Comparison of ENCODE assay signal across 8 mouse cellular contexts in genomic region chr8:126668657-126669025, GRCm38 (mm10).
DNase-seq lines count a peak whose midpoint lies in the region; ATAC-seq lines count a peak whose summit lies in the region.

No protein-coding gene starts in this region.

- peaks cover 62% of the 10 kb centered on the region for H3K4me1 ChIP-seq in forebrain, embryonic 10.5 days
- H3K4me1 ChIP-seq in heart, embryonic 14.5 days (ENCODE audit: control insufficient read depth in 2 of 2, insufficient read depth in 2 of 2, low read length in 2 of 2) = peaks cover 40 to 52% of the 10 kb centered on the region in 2 experiments
- H3K4me1 ChIP-seq in midbrain, embryonic 15.5 days = peaks cover 58% of the 10 kb centered on the region

- DNase-seq in left cerebral cortex, postnatal 4 days = peak; percentile 63
- DNase-seq in left cerebral cortex, adult 9 months (ENCODE audit: low spot score in 2 of 2) = no peak
- DNase-seq in forebrain, embryonic 10.5 days (ENCODE audit: extremely low spot score, low spot score) = no peak
- no peak for DNase-seq in Muller cell, postnatal 12 days (ENCODE audit: inconsistent ontology term)
- DNase-seq in frontal cortex, postnatal 14 days (ENCODE audit: low spot score in 2 of 2) = no peak

- intact Hi-C loops in left cerebral cortex, postnatal 4 days (cut with DNase I) = no loop called here

- no peak overlapping the region for H3K4me2 ChIP-seq in heart, embryonic 14.5 days (ENCODE audit: low read length)
- H3K4me2 ChIP-seq in midbrain, embryonic 15.5 days = no peak overlapping the region

- peak overlapping the region; percentile 91 for H3K27ac ChIP-seq in forebrain, embryonic 10.5 days
- H3K27ac ChIP-seq in heart, embryonic 14.5 days (replicated peaks in 1 of 2; ENCODE audit: control insufficient read depth in 1 of 2, insufficient read depth in 1 of 2, low read depth in 2 of 2, low read length in 2 of 2) = peak overlapping the region; percentile 98 to 100
- H3K27ac ChIP-seq in midbrain, embryonic 15.5 days = peak overlapping the region; percentile 95

- no peaks in the 10 kb centered on the region for H3K9me3 ChIP-seq in forebrain, embryonic 10.5 days
- no peaks in the 10 kb centered on the region for H3K9me3 ChIP-seq in heart, embryonic 14.5 days (ENCODE audit: control insufficient read depth, low read length)
- no peaks in the 10 kb centered on the region for H3K9me3 ChIP-seq in midbrain, embryonic 15.5 days

- H3K27me3 ChIP-seq in forebrain, embryonic 10.5 days (ENCODE audit: poor library complexity, severe bottlenecking) = peaks cover 20% of the 10 kb centered on the region; the same call in 1 of the 2 replicates
- H3K27me3 ChIP-seq in heart, embryonic 14.5 days (ENCODE audit: control insufficient read depth, insufficient read depth, low read length) = no peaks in the 10 kb centered on the region
- H3K27me3 ChIP-seq in midbrain, embryonic 15.5 days (replicated peaks) = no peaks in the 10 kb centered on the region

- WGBS in forebrain, embryonic 10.5 days = 84% methylated on average over 5 of the region's 5 CpGs
- 51% methylated on average over 5 of the region's 5 CpGs for WGBS in heart, embryonic 14.5 days
- 68% methylated on average over 5 of the region's 5 CpGs for WGBS in midbrain, embryonic 15.5 days

- H3K9ac ChIP-seq in heart, embryonic 14.5 days (ENCODE audit: low read length) = peak overlapping the region; percentile 59
- no peak overlapping the region for H3K9ac ChIP-seq in midbrain, embryonic 15.5 days

- no peaks in the 10 kb centered on the region for H3K36me3 ChIP-seq in forebrain, embryonic 10.5 days (replicated peaks)
- H3K36me3 ChIP-seq in heart, embryonic 14.5 days (ENCODE audit: control insufficient read depth, insufficient read depth, low read length) = no peaks in the 10 kb centered on the region
- H3K36me3 ChIP-seq in midbrain, embryonic 15.5 days (replicated peaks) = no peaks in the 10 kb centered on the region

- no peak overlapping the region for H3K4me3 ChIP-seq in forebrain, embryonic 10.5 days
- no peak overlapping the region for H3K4me3 ChIP-seq in heart, embryonic 14.5 days (ENCODE audit: control insufficient read depth in 1 of 2, insufficient read depth in 1 of 2, low read depth in 1 of 2, low read length in 2 of 2)
- H3K4me3 ChIP-seq in midbrain, embryonic 15.5 days = no peak overlapping the region

- no peak for ATAC-seq in heart, embryonic 14.5 days (ENCODE audit: insufficient number of reproducible peaks, insufficient read depth, low FRiP score, low read depth)
- ATAC-seq in midbrain, embryonic 15.5 days (replicated peaks) = no peak
- no peak for ATAC-seq in activated CD4-positive, CD25-positive, alpha-beta regulatory T cell, adult 4 months
